Mouse (Mus musculus): ENCODE measurements around the gene Wfdc21. TPM values are rescaled to one million over a fixed set of nuclear protein-coding genes. Genes with fewer than 3 reads are reported as not detected.

The Wfdc21 gene
- not detected in 2 replicates for polyA plus RNA-seq (2016; fragmentation: Nextera tagmentation; extraction: Ambion mirVana)

- no peak for ATAC-seq (ENCODE audit: insufficient number of reproducible peaks, insufficient read depth, low FRiP score, low TSS enrichment)
- no peak within 1 kb of the TSS for H3K4me3 ChIP-seq
- H3K36me3 ChIP-seq: no peaks in the 10 kb centered on the region
- WGBS: 72% methylated on average over 5 of the region's 5 CpGs
- H3K27me3 ChIP-seq: peaks cover 28% of the 10 kb centered on the region
- no peak within 1 kb of the TSS for H3K27ac ChIP-seq
- H3K4me2 ChIP-seq (replicated peaks): no peak within 1 kb of the TSS
- no peaks in the 10 kb centered on the region for H3K9me3 ChIP-seq
- no peaks in the 10 kb centered on the region for H3K4me1 ChIP-seq
- no peak within 1 kb of the TSS for H3K9ac ChIP-seq
These were observed at the start of gene Wfdc21 for GRCm38 (mm10) chr11:83746681-83747080. Gene Wfdc21 (plus strand): TSS chr11:83746940.

GRCm38 (mm10) chr11:83703705-83704104 is 43.0 kb upstream of the Wfdc21 start, which contains the start of gene Wfdc17:
Gene Wfdc17 (plus strand): TSS chr11:83703991.
- no peaks in the 10 kb centered on the region for H3K36me3 ChIP-seq
- no peak within 1 kb of the TSS for H3K4me2 ChIP-seq (replicated peaks)
- WGBS: 48% methylated on average over 1 of the region's 1 CpGs
- H3K27me3 ChIP-seq: no peaks in the 10 kb centered on the region
- no peak for ATAC-seq (ENCODE audit: insufficient number of reproducible peaks, insufficient read depth, low FRiP score, low TSS enrichment)
- no peak within 1 kb of the TSS for H3K4me3 ChIP-seq
- H3K9ac ChIP-seq: no peak within 1 kb of the TSS
- H3K4me1 ChIP-seq: no peaks in the 10 kb centered on the region
- H3K9me3 ChIP-seq: no peaks in the 10 kb centered on the region
- H3K27ac ChIP-seq: no peak within 1 kb of the TSS

GRCm38 (mm10) chr11:83708715-83709114 is 38.0 kb upstream of the Wfdc21 start, which contains the start of gene Wfdc18:
Gene Wfdc18 (plus strand): TSS chr11:83709015.
- Histone ChIP-seq H3K4me1 (no peaks in the 10 kb centered on the region), H3K27ac (no peak within 1 kb of the TSS)
- WGBS: 68% methylated on average over 4 of the region's 4 CpGs

GRCm38 (mm10) chr11:83709683-83710082 is 37.1 kb upstream of the Wfdc21 start:
- Histone ChIP-seq H3K9me3 (no peaks in the 10 kb centered on the region), H3K9ac (no peak overlapping the region), H3K4me1 (no peaks in the 10 kb centered on the region), H3K4me2 (replicated peaks) (no peak overlapping the region), H3K27me3 (no peaks in the 10 kb centered on the region), H3K4me3 (no peak overlapping the region), H3K27ac (no peak overlapping the region), H3K36me3 (no peaks in the 10 kb centered on the region)
- WGBS: 88% methylated on average over 5 of the region's 5 CpGs
- ATAC-seq (ENCODE audit: insufficient number of reproducible peaks, insufficient read depth, low FRiP score, low TSS enrichment): no peak

More at GRCm38 (mm10) chr11:83708715-83709114, 38.0 kb upstream of the Wfdc21 start, which contains the start of gene Wfdc18:
- no peaks in the 10 kb centered on the region for H3K36me3 ChIP-seq
- H3K9me3 ChIP-seq: no peaks in the 10 kb centered on the region
- H3K4me3 ChIP-seq: no peak within 1 kb of the TSS
- H3K9ac ChIP-seq: no peak within 1 kb of the TSS
- no peaks in the 10 kb centered on the region for H3K27me3 ChIP-seq
- ATAC-seq (ENCODE audit: insufficient number of reproducible peaks, insufficient read depth, low FRiP score, low TSS enrichment): no peak
- no peak within 1 kb of the TSS for H3K4me2 ChIP-seq (replicated peaks)

GRCm38 (mm10) chr11:83712671-83713070 is 34.1 kb upstream of the Wfdc21 start:
- no peak for ATAC-seq (ENCODE audit: insufficient number of reproducible peaks, insufficient read depth, low FRiP score, low TSS enrichment)
- Histone ChIP-seq H3K36me3 (no peaks in the 10 kb centered on the region), H3K9me3 (no peaks in the 10 kb centered on the region), H3K4me3 (no peak overlapping the region), H3K4me2 (replicated peaks) (no peak overlapping the region), H3K9ac (no peak overlapping the region), H3K4me1 (no peaks in the 10 kb centered on the region), H3K27ac (no peak overlapping the region), H3K27me3 (no peaks in the 10 kb centered on the region)
- 76% methylated on average over 1 of the region's 1 CpGs for WGBS

GRCm38 (mm10) chr11:83713925-83714324 is 32.8 kb upstream of the Wfdc21 start:
- Histone ChIP-seq H3K4me1 (no peaks in the 10 kb centered on the region), H3K27me3 (no peaks in the 10 kb centered on the region), H3K9me3 (no peaks in the 10 kb centered on the region), H3K4me2 (replicated peaks) (no peak overlapping the region), H3K27ac (no peak overlapping the region), H3K36me3 (no peaks in the 10 kb centered on the region), H3K9ac (no peak overlapping the region), H3K4me3 (no peak overlapping the region)
- ATAC-seq (ENCODE audit: insufficient number of reproducible peaks, insufficient read depth, low FRiP score, low TSS enrichment): no peak
- WGBS: 84% methylated on average over 2 of the region's 2 CpGs

GRCm38 (mm10) chr11:83717042-83717665 is 29.6 kb upstream of the Wfdc21 start:
- WGBS: 86% methylated on average over 6 of the region's 6 CpGs
- no peak overlapping the region for H3K4me2 ChIP-seq (replicated peaks)
- no peak overlapping the region for H3K4me3 ChIP-seq
- H3K4me1 ChIP-seq: no peaks in the 10 kb centered on the region
- ATAC-seq (ENCODE audit: insufficient number of reproducible peaks, insufficient read depth, low FRiP score, low TSS enrichment): no peak
- H3K27me3 ChIP-seq: no peaks in the 10 kb centered on the region
- H3K27ac ChIP-seq: no peak overlapping the region
- H3K9me3 ChIP-seq: no peaks in the 10 kb centered on the region
- H3K9ac ChIP-seq: no peak overlapping the region
- H3K36me3 ChIP-seq: no peaks in the 10 kb centered on the region

GRCm38 (mm10) chr11:83720766-83721165 is 26.0 kb upstream of the Wfdc21 start:
- H3K27me3 ChIP-seq: no peaks in the 10 kb centered on the region
- H3K27ac ChIP-seq: no peak overlapping the region
- no peak overlapping the region for H3K4me2 ChIP-seq (replicated peaks)
- no peak overlapping the region for H3K9ac ChIP-seq
- no peaks in the 10 kb centered on the region for H3K9me3 ChIP-seq
- ATAC-seq (ENCODE audit: insufficient number of reproducible peaks, insufficient read depth, low FRiP score, low TSS enrichment): no peak
- H3K4me3 ChIP-seq: no peak overlapping the region
- H3K4me1 ChIP-seq: no peaks in the 10 kb centered on the region
- no peaks in the 10 kb centered on the region for H3K36me3 ChIP-seq

GRCm38 (mm10) chr11:83728757-83729432 is 17.8 kb upstream of the Wfdc21 start:
- Histone ChIP-seq H3K4me1 (no peaks in the 10 kb centered on the region), H3K27me3 (no peaks in the 10 kb centered on the region), H3K36me3 (no peaks in the 10 kb centered on the region), H3K4me3 (no peak overlapping the region), H3K9ac (no peak overlapping the region), H3K4me2 (replicated peaks) (no peak overlapping the region), H3K27ac (no peak overlapping the region), H3K9me3 (no peaks in the 10 kb centered on the region)
- ATAC-seq (ENCODE audit: insufficient number of reproducible peaks, insufficient read depth, low FRiP score, low TSS enrichment): no peak
- 62% methylated on average over 3 of the region's 3 CpGs for WGBS

GRCm38 (mm10) chr11:83731116-83731515 is 15.6 kb upstream of the Wfdc21 start:
- no peak overlapping the region for H3K27ac ChIP-seq
- H3K27me3 ChIP-seq: no peaks in the 10 kb centered on the region
- H3K36me3 ChIP-seq: no peaks in the 10 kb centered on the region
- H3K4me1 ChIP-seq: no peaks in the 10 kb centered on the region
- H3K4me2 ChIP-seq (replicated peaks): no peak overlapping the region
- H3K4me3 ChIP-seq: no peak overlapping the region
- ATAC-seq (ENCODE audit: insufficient number of reproducible peaks, insufficient read depth, low FRiP score, low TSS enrichment): no peak
- H3K9ac ChIP-seq: no peak overlapping the region
- H3K9me3 ChIP-seq: no peaks in the 10 kb centered on the region
- WGBS: 81% methylated on average over 1 of the region's 1 CpGs

- Histone ChIP-seq H3K36me3 (no peaks in the 10 kb centered on the region), H3K27ac (no peak overlapping the region), H3K4me2 (replicated peaks) (no peak overlapping the region), H3K27me3 (no peaks in the 10 kb centered on the region), H3K4me3 (no peak overlapping the region), H3K4me1 (no peaks in the 10 kb centered on the region), H3K9ac (no peak overlapping the region), H3K9me3 (no peaks in the 10 kb centered on the region)
- ATAC-seq (ENCODE audit: insufficient number of reproducible peaks, insufficient read depth, low FRiP score, low TSS enrichment): no peak
- 77% methylated on average over 5 of the region's 5 CpGs for WGBS
These were observed 13.6 kb upstream of the Wfdc21 start for GRCm38 (mm10) chr11:83733071-83733640.

GRCm38 (mm10) chr11:83734215-83734614 is 12.5 kb upstream of the Wfdc21 start:
- H3K4me3 ChIP-seq: no peak overlapping the region
- 77% methylated on average over 1 of the region's 1 CpGs for WGBS
- H3K4me1 ChIP-seq: no peaks in the 10 kb centered on the region
- no peaks in the 10 kb centered on the region for H3K27me3 ChIP-seq
- no peak overlapping the region for H3K27ac ChIP-seq
- H3K4me2 ChIP-seq (replicated peaks): no peak overlapping the region
- no peak for ATAC-seq (ENCODE audit: insufficient number of reproducible peaks, insufficient read depth, low FRiP score, low TSS enrichment)
- H3K9ac ChIP-seq: no peak overlapping the region
- H3K9me3 ChIP-seq: no peaks in the 10 kb centered on the region
- H3K36me3 ChIP-seq: no peaks in the 10 kb centered on the region

Data from embryonic facial prominence, embryonic 12.5 days (tissue).